In the genomic region with DNA sequence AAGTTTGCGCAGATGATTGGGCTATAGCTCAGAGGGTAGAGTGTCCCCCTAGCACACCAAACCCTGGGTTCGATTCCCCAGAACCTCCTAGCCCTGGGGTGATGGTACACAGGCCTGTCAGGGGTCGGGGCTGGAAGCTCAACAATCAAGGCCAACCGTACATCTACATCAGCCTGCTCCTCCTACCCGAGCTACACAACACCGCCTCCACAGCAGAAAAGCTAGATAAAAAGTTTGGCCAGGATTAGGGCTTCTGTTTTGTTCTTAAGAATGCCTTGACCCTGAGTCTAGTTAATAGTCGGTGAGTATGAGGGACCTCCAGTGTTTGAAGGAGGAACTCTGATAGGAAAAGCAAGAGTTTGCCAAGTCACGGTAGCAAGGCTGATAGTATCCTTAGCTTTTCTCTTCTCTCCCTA, we compare ENCODE assay signal across 9 mouse cellular contexts. TPM values are rescaled to one million over a fixed set of nuclear protein-coding genes. Genes with fewer than 3 reads are reported as not detected.
A peak's percentile ranks its signal among the peaks of the same experiment; 100 is the strongest.
DNase-seq lines count a peak whose midpoint lies in the region; ATAC-seq lines count a peak whose summit lies in the region.
"Had no signal": no experiment of that assay in that cellular context is flagged by ENCODE, and none has a peak within 500 bp of the region (broad histone marks: within the 10 kb centered on the region; RNA-seq: fewer than 3 reads in every experiment).

No protein-coding gene starts in this region.

- peaks cover 46% of the 10 kb centered on the region for H3K36me3 ChIP-seq in limb, embryonic 10.5 days
- H3K36me3 ChIP-seq in stomach, embryonic 14.5 days (ENCODE audit: control insufficient read depth, insufficient read depth, low read length): peaks cover 27% of the 10 kb centered on the region

- H3K9me3 ChIP-seq in limb, embryonic 10.5 days (replicated peaks): no peaks in the 10 kb centered on the region
- no peaks in the 10 kb centered on the region for H3K9me3 ChIP-seq in stomach, embryonic 14.5 days (ENCODE audit: control insufficient read depth, low read depth, low read length)

- H3K27ac ChIP-seq in limb, embryonic 10.5 days: peak overlapping the region; percentile 98
- H3K27ac ChIP-seq in stomach, embryonic 14.5 days (ENCODE audit: low read length): peak overlapping the region; percentile 94

- no peaks in the 10 kb centered on the region for H3K27me3 ChIP-seq in limb, embryonic 10.5 days (ENCODE audit: low read depth, poor library complexity, severe bottlenecking)
- no peaks in the 10 kb centered on the region for H3K27me3 ChIP-seq in stomach, embryonic 14.5 days (ENCODE audit: control insufficient read depth, insufficient read depth, low read length)

- peak overlapping the region; percentile 84 for H3K4me2 ChIP-seq in stomach, embryonic 14.5 days (replicated peaks; ENCODE audit: low read depth, low read length)

- ATAC-seq in stomach, embryonic 14.5 days (ENCODE audit: insufficient number of reproducible peaks, insufficient read depth, low FRiP score, low read depth): no peak

- peak overlapping the region; percentile 89 for H3K4me3 ChIP-seq in limb, embryonic 10.5 days
- H3K4me3 ChIP-seq in stomach, embryonic 14.5 days (ENCODE audit: low read depth, low read length): peak overlapping the region; percentile 74

- peak overlapping the region; percentile 84 for H3K9ac ChIP-seq in stomach, embryonic 14.5 days (replicated peaks; ENCODE audit: low read depth, low read length)

- H3K4me1 ChIP-seq in limb, embryonic 10.5 days: peaks cover 13% of the 10 kb centered on the region
- peaks cover 9% of the 10 kb centered on the region; the same call in 1 of the 2 replicates for H3K4me1 ChIP-seq in stomach, embryonic 14.5 days (ENCODE audit: control insufficient read depth, insufficient read depth, low read length)

- 41% methylated on average over 8 of the region's 8 CpGs for WGBS in limb, embryonic 10.5 days
- WGBS in stomach, embryonic 14.5 days: 13% methylated on average over 8 of the region's 8 CpGs

- DNase-seq in adrenal gland, postnatal 36 days: peak; percentile 13 to 26
- no peak for DNase-seq in adrenal gland, postnatal 10 days
- peak; percentile 62 for DNase-seq in ovary, adult 18-20 months (ENCODE audit: low spot score)
- DNase-seq in ovary, postnatal 14 days (ENCODE audit: low spot score): no peak
- DNase-seq in limb, embryonic 10.5 days (ENCODE audit: low spot score): no peak
- DNase-seq in adrenal gland, postnatal 4 days (ENCODE audit: low spot score in 2 of 2): no peak
- DNase-seq in right cerebral cortex, postnatal 14 days: no peak

RNA-seq across cellular contexts. Expression of gene Trrap, which starts 1.5 kb away (rescaled TPM):
- total RNA-seq in adrenal gland, postnatal 36 days (2021): 100 to 1,000 TPM in 1 of 2 experiments, 10 to 100 TPM in 1; 96.7 to 105 TPM
- 100 to 1,000 TPM in 1 of 2 experiments, 10 to 100 TPM in 1; 77.5 to 114 TPM for total RNA-seq in adrenal gland, postnatal 10 days (2021)
- 82.4 and 91.9 TPM in 2 replicates for polyA plus RNA-seq in limb, embryonic 10.5 days (2016; fragmentation: Nextera tagmentation; extraction: Ambion mirVana)
- 95.0 and 101 TPM in 2 replicates for polyA plus RNA-seq in stomach, embryonic 14.5 days (2014; fragmentation: Nextera tagmentation; extraction: Ambion mirVana)
- 100 to 1,000 TPM; 141 to 154 TPM for total RNA-seq in adrenal gland, postnatal 4 days (2021)

RNA-seq across cellular contexts. Expression of gene Tmem130, which starts 7.5 kb away (rescaled TPM):
- 10 to 100 TPM; 23.4 to 30.9 TPM for total RNA-seq in adrenal gland, postnatal 36 days (2021)
- total RNA-seq in adrenal gland, postnatal 10 days (2021): 10 to 100 TPM; 24.8 to 25.9 TPM
- 0.11 and 0.16 TPM in 2 replicates for polyA plus RNA-seq in limb, embryonic 10.5 days (2016; fragmentation: Nextera tagmentation; extraction: Ambion mirVana)
- polyA plus RNA-seq in stomach, embryonic 14.5 days (2014; fragmentation: Nextera tagmentation; extraction: Ambion mirVana): 2.5 and 2.7 TPM in 2 replicates
- total RNA-seq in adrenal gland, postnatal 4 days (2021): 10 to 100 TPM; 41.6 to 49.1 TPM
- total RNA-seq: neutrophil, adult 5-6 weeks had no signal

Comparison
In these comparisons a context has a peak if more than half of its experiments do, and no peak if none do; other contexts are left out.
1. DNase-seq: peak in adrenal gland, postnatal 36 days (2 of 2) and ovary, adult 18-20 months (single experiment); none in adrenal gland, postnatal 10 days (single experiment), ovary, postnatal 14 days (single experiment), limb, embryonic 10.5 days (single experiment), adrenal gland, postnatal 4 days (0 of 2) and right cerebral cortex, postnatal 14 days (single experiment).